Mouse (Mus musculus) layer of hippocampus, adult 11-12 months (tissue): ENCODE data around the gene Lrrc8d.

ENCODE experiments used
- DNase-seq: peaks from one replicate; pipeline ENCODE4 v3.0.0; 2022; ENCODE audit warnings: low spot score

The Lrrc8d gene

DNA sequence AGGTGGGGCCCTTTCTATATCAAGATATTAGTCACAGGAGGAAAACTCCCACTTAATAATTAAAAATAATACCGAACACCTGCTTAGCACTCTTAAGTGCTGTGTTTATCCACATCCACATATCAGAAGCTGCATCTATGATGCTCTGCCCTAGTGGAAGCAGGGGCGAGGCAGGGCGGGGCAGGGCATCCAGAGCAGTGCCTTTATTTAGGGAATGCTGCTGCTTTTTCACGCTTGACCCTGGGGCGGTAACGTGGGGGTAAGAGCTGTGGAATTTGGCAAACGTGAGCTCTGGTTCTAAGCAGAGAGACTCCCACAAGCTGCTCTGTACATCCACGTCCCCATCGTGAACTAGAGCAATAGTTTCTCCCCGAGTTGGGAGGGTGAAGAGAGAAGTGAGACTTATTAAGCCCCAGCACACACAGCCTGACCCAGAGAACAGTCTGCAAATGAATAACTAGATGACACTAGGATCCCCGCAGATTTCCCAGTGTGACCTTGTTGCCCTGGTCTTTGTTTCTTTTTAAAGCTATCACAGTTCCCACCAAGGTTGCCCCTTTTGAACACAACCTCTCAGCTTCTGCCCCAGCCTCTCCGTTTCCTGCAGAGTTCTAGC lies 77.3 kb downstream of the Lrrc8d start:
- DNase-seq = no peak

DNA sequence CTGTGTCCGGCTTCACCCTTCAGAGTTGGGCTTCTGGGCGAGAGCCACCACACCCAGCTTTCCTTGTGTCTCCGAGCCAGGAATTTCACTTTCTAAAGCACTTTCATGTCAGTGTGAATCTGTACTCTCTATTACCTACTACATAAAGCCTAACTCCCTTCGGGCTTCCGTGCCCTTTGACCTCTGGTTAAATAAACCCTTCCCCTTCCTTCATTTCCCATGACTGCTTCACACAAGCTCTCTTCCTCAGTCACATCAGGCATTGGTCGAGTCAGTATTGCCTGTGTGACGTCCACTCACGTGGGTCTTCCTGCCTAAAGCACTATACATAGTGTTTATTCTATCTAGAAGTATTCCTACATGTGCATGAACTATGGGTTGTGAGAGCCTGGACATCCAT lies 77.9 kb downstream of the Lrrc8d start:
- no peak for DNase-seq

DNA sequence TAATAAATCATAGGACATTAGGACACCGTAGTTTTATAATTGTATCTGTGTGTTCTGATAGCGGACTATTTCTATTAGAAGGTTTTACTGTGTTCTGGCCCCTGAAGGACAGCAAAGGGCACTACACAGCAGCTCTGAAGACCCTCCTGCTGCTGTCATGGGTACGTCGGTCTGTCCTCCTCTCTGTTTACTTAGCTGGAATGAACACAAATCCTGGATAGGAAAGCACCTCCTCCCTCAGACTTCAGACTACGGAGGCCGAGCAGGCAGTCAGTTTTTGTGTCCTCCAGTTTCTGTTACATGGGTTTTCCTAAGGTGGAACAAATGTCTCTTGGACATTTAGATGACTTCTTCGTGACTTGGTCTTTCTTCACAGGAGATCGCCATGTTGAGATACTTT lies 78.4 kb downstream of the Lrrc8d start:
- no peak for DNase-seq

DNA sequence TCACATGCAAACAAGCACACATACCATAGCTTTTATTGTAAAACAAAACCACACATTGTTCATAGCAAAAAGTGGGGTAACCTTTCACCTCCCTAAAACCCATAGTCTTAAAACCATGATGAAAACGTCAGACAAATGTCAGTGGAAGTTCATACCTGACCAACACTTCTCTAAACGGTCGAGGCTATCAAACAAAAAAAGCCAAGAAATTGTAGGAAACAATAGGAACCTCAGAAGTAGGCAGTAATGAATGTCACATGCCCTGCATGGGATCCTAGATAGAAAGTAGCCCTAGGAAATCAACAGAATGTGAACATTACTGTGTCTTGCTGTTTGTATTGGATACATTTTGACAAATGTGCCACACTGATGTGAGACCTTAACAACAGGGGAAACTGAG lies 79.0 kb downstream of the Lrrc8d start:
- DNase-seq = no peak

DNA sequence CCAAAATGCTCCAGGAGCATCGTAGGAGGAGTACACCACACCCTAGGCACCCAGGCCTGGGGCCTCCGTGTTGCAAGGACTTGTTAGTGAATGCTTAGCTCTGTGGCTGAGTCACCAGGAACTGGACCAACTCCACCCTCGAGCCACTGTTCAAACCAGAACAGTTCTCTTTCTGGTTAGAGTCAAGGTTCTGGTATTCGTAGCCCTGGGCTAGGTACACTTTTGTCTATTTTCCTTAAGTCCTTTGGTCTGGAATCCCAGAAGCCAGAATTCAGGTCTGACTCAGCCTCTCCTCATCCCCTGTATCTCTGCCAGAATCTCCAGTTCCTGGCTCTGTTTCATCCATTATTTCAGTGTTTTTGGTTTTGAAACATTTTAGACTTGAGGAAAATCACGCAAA lies 79.6 kb downstream of the Lrrc8d start:
- peak; percentile 28 for DNase-seq

DNA sequence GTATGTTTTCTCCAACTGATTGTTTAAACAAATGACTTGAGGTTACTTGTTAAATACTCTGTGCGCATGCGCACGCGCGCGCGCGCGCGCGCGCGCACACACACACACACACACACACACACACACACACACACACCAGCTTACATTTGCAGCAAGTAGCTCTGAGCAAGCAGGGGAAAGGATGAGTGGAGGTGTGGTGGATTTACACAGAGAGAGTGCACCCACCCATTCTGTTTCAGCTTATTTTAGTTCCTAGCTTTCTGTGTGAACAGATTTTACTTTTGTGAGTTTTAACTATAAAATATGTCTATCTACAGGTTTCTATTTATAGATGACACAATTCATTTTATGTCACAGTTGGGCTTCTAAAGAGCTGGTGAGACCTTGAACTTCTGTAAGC lies 84.1 kb downstream of the Lrrc8d start:
- DNase-seq = no peak

DNA sequence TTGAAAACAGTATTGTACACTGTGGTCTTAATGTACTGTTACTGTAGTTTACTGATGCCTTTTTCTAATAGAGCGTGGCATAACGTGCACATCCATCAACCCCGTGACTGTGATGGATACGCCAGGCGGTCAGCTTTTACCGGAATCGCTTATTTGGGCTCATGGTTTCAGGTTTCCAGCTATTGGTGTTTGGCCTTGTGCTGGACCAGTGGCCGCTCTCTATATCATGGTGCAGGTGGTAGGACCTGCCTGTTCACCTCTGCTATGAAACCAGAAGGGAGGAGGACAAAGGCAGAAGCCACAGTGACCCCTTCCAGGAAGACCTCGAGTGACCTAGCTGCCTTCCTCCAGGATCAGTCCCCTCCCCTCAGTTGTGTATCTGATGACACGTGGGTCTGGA lies 85.0 kb downstream of the Lrrc8d start:
- no peak for DNase-seq

DNA sequence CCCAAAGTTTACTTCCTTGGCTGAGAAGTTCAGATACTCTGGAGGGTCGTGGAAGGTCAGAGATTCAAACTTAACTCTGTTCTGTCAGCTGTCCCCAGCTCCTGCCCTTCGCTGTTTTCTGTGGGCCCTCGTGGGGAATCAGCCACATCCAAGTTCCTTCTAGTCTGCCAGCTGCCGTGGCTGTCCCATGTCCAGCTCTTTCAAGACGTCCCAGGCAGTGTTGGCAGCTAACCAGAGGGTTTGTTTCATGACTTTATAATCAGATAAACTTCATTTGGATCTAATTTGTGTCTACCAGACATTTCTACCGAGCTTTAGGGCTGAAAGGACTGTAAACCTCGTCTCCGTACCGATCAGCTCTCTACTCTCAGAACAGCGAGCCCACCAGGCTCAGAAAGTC lies 87.8 kb downstream of the Lrrc8d start:
- no peak for DNase-seq

DNA sequence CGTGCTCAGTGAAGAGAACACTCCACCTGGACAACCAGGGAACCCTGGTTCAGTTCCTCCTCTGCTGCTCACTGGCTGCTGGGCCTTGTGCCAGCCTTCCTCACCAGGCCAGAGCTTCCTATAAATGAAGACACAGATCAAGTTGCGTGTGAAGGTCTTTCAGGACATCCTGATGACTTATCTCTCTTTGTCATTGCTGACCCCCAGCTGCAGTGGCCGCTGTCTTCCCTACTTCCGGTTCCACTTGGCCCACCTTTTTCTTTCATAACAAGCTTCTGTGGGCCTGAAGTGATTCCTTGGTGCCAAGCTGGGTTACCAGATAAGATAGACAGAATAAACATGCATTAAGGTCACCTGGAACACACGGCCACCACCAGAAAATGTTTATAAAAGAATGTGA lies 90.0 kb downstream of the Lrrc8d start:
- DNase-seq = no peak

DNA sequence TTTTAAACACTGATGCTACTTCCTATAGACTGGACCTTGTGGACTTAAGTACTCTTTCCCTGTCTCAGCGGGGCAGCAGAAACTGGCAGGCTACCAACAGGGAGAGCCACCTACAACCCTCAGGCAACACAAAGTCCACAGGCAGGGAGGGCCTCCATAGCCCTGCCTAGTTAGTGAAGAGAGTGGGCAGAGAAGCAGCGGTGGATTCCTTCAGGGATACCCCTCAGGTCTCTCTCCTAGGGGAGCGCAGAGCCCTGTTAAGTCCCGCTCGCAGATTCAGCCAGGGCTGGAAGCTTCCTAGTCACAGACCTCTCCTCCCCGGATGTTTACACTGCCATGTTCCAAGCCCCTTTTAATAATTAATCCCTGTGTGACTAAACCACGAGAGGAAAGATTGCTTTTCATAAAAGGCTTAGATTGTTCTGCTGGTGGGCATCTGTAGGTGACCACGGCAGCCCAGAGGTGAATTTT lies 92.6 kb downstream of the Lrrc8d start:
- DNase-seq = no peak

DNA sequence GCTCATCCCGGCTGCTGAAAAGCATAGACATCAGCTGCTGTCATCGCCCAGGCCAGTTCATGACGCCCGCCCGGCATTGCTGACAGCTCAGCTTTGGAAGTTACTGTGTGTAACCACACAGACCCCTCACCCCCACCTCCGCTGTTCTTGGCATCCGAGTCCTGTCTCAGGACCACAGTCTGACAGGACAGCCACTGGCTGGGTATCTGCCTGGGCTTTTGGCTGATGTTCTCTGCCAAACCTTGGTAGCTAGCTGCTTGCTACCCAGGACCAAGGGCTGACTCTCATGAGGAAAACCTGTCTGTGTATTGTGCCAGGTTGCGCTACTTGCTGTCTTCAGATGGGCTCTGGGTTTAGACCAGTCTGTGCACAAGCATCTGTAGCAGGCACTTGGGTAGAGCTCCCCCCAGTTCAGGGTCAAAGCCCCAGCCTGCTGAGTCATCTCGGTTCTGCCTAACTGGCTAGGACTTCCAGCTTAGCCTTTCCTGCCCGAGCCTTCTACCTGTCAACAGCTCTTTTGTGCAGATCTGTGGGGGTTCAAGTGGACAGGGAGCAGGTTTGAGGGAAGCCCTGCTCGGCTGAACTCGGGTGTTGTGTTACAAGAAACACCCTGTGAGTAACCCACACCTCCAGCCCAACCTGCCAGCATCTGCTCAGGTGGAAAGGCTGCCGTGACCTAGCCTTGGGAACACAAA lies 93.2 kb downstream of the Lrrc8d start:
- no peak for DNase-seq

DNA sequence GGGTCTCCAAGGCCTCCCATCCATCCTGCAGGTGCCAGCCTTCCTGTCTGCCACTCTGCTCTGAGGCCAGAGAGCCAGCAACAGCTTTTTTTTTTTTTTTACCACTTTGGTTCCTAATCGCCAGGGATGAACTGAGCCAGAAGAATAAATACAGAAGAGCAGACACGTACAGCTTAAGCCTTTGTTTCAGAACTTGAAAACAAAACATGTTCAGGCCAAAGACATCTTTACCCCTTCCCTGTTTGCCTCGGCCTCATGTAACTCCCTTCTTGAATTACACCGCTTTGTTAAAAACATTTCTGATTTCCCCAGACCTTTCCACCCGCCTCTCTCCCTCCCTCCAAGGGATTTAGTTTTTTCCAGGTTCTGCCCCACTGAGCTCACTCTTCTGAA lies 93.8 kb downstream of the Lrrc8d start:
- DNase-seq = no peak

DNA sequence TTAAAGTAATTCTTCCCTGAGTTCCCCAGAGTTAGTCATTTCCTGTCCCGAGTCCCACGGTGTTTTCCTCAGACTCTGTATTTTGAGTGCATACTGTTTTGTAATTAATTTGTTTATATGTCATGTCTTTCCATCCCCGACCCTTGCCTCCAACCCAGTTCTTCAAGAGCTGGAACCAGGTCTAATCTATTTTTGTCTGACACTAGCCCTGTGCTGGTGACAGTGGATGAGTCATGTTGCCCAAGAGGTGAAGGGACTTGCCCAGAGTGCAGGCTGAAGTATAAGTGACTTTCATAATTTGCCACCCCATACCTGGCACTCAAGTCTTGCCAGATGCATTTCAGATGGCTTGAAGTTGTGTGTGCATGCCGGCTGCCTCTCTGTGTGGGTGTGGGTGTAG lies 98.7 kb downstream of the Lrrc8d start:
- DNase-seq = no peak

DNA sequence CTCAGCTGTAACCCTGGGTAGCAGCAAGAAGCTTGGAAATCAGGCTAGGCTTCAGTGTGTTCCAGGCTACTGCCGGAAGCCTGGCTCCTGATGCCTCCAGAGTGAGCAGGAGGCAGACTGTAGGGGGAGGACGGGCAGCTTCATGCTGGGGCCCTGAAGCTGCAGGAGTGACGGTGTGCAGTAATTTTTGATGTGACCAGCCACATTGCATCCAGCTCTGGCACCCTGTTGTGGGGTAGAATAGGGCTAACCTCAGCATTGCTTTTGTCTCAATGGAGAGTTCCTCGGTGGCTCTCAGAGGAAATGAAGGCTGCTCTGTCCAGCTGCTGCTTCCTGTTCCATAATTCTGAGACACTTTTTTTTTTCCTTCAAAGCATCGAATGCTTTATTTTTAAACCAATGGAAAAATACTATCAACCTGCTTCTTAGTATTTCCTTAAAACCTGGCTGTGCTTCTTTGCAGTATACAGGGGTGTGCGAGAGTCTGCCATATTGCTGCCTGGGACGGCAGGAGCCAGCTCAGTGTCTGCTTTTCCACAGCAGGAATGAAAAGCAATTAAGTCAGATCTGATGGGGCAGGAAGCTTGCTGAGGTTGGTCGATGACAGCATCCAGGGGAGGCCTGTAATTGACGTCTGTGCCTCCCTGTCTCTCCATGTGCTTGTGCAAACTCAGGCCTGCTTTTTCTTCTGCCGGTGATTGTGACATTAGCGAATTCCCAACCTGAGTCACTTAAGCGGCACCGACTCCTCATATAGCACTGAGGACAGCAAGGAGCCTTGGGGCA lies 100.3 kb downstream of the Lrrc8d start:
- DNase-seq = no peak

DNA sequence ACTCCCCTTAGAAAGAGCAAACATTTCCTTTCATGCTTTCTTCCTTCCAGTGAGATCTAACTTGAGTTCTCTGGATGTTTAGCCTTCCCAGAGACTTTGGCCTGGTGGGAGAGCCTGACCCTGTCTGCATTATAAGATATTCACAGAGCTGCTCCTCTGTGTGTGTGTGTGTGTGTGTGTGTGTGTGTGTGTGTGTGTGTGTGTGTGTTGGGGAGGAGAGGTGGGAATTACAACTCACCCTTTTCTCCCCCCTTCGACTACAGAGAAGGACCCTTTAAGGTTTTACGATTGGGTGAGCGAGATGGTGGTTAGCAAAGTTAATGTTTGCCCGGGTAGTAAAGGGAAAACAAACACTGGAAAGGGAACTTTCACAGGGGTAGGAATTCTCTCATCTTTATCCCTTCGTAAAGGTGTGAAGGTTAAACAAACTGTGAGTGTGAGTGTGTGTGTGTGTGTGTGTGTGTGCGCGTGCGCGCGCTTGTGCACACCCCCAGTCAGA lies 101.3 kb downstream of the Lrrc8d start:
- no peak for DNase-seq

DNA sequence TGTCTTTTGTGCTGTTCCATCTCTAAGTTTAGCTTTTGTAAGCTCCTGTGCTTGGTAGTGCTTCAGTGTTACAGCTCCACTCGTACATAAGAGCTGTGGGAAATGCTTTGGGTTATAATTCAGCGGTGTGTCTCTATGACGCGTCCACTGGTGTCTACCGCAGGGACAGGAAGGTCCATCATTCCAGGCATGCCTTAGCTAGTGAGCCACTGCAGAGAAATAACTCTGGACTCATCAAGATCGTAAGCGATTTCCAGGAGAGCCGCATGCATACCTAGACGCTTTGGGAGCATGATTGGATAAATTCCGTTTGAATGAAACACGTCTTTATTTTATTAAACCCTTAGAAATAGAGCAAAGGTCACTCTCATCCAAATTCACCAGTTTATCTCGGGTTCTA lies 106.2 kb downstream of the Lrrc8d start:
- no peak for DNase-seq

DNA sequence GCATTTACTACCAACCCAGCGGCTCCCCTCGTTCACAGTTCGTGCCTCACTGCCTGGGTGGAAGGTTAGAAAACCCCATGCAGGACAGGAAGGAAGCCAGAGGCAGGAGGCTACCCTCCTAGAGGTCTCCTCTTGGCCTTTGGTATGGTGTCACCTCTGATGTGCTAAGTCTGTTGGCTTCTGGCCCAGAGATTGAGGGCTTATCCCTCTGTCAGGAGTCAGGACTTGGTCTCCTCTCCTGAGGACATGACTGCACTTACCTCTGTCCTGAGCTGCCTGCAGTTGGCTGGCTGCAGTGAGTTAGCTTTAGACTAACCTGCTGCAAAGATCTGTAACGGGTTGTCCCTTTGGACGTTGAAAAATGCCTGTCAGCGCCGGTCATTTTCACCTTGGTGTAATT lies 107.7 kb downstream of the Lrrc8d start:
- DNase-seq = no peak

DNA sequence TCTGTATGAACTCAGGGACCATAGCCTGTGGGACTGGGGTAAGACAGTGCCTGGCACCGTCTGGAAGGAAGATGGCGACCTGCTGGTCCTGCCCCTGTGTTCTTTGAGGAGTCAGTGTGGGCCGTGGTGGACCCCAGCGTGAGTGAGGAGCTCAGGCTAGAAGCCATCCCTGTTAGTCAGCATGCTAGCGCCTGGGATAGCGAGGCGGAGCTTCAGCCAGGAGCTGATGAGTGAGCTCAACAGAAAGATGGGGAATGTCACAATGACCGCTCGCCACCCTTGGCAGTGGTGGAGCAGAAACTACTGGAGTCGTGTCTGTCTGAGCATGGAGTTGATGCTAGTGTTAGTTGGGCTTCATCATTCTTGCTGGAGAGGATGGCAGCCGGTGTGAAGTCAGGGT lies 109.3 kb downstream of the Lrrc8d start:
- no peak for DNase-seq

DNA sequence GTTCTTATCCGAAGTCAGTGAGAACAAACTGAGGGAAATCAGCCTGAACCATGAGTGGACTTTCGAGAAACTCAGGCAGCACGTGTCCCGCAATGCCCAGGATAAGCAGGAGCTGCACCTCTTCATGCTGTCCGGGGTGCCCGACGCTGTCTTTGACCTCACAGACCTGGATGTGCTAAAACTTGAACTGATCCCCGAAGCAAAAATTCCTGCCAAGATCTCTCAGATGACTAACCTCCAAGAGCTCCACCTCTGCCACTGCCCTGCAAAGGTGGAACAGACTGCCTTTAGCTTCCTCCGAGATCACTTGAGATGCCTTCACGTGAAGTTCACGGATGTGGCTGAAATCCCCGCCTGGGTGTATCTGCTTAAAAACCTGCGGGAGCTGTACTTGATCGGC lies 113.3 kb downstream of the Lrrc8d start:
- no peak for DNase-seq

DNA sequence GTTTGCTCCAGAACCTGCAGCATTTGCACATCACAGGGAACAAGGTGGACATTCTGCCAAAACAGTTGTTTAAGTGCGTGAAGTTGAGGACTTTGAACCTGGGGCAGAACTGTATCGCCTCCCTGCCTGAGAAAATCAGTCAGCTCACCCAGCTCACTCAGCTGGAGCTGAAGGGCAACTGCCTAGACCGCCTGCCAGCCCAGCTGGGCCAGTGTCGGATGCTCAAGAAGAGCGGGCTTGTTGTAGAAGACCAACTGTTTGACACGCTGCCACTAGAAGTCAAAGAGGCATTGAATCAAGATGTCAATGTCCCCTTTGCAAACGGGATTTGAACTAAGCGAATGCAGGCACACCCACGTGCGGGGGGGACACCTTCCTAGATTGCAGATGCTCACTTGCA lies 114.2 kb downstream of the Lrrc8d start:
- peak; percentile 69 for DNase-seq

DNA sequence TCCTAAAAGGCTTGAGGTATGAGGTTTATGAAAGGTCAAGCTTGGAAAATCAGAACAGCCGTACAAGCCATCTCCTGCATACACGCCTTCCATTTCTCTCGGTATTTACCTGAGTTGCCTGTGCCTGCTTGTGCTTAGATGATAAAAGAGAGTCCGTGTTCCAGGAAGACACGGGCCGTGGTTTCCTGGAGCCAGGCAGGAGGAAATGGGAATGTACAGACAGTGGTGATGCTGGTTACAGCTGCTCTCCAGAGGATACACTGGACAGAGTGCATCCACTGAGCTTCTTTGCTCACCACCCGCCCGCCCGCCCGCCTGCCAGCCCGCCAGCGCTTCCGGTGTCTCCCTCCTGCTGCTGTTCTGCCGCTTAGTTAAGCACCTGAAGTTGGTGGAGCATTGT lies 116.3 kb downstream of the Lrrc8d start:
- DNase-seq = no peak

DNA sequence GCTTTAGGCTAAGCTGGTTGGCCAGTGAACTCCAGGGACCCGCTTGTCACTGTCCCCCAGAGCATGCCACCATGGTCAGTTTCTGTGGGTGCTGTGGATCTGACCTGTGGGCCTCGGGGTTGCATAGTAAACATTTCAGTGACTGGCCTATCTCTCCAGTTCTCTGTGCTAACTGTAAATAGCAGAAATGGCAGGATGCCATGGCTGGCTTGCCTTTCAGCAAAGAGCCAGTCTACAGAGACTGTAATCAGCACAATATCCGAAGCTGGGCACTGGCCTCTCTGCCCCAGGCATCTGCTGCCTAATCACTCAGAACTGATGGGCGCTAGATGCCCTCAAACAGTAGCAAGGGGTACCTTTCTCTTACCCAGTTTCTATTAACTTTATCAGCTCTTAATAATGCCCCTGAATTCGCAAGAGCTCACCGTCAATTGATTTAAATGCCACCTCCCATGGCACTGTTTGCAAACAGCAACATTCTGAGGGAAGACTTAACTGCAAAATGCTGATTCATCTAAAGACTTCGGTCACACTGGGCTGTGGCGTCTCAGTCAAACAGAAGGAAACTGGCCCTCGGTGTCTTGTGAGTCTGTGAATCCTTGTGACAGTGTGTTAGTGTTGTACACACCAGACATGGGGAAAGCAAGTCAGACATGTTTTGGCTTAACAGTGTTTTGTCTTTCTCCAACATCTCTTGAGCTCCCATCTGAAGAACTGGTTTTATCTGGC lies 117.6 kb downstream of the Lrrc8d start:
- no peak for DNase-seq

DNA sequence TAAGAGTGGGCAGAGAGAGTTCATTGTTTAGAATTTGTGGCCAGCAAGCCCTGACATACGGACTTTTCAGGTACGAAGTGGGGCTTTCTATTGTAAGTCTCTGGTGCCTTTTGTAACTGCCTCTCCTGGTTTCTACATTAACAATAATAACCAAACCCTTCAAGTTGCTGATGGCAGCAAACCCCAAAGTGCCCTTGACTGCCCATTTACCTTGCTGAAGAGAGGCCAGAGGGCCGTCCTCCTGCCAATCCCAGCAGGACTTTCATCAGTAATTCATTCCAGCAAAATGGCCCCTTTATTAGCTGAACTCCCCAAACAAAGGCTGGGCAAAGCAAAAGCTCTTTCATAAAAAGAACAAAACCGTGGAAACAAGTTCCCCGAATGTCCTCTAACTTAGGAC lies 118.6 kb downstream of the Lrrc8d start:
- DNase-seq = no peak
